Mouse (Mus musculus): Measurements from ENCODE around the gene Mypop. TPM values are rescaled to one million over a fixed set of nuclear protein-coding genes. Genes with fewer than 3 reads are reported as not detected.

The Mypop gene
- total RNA-seq, 2 experiments from 2014 or later = 6.3 to 6.7 TPM

- intact Hi-C loops (cut with DNase I) = no loop called here
- H3K27ac ChIP-seq = no peak overlapping the region
- no peak for DNase-seq
- TF ChIP-seq CTCF (IDR thresholded peaks at IDR 0.05) = no peak
- H3K4me3 ChIP-seq = no peak overlapping the region
These were observed 19.5 kb downstream of the Mypop start for GRCm38 (mm10) chr7:19010581-19010980.

- peak; percentile 68 for DNase-seq
- H3K4me3 ChIP-seq = peak overlapping the region; percentile 74
- TF ChIP-seq CTCF (IDR thresholded peaks at IDR 0.05) = no peak
- H3K27ac ChIP-seq = peak overlapping the region; percentile 88
- intact Hi-C loops (cut with DNase I) = no loop called here
These were observed 21.1 kb downstream of the Mypop start for GRCm38 (mm10) chr7:19012025-19012621.

GRCm38 (mm10) chr7:19012882-19013281, 21.8 kb downstream of the Mypop start:
- Histone ChIP-seq H3K4me3 (no peak overlapping the region), H3K27ac (no peak overlapping the region)
- no peak for DNase-seq
- intact Hi-C loops (cut with DNase I) = no loop called here
- no peak for TF ChIP-seq CTCF (IDR thresholded peaks at IDR 0.05)

GRCm38 (mm10) chr7:19014452-19014851, 23.4 kb downstream of the Mypop start:
- Histone ChIP-seq H3K27ac (no peak overlapping the region), H3K4me3 (no peak overlapping the region)
- TF ChIP-seq CTCF (IDR thresholded peaks at IDR 0.05) = no peak
- no peak for DNase-seq
- intact Hi-C loops (cut with DNase I) = no loop called here

GRCm38 (mm10) chr7:19016042-19016441, 25.0 kb downstream of the Mypop start:
- no peak for TF ChIP-seq CTCF (IDR thresholded peaks at IDR 0.05)
- intact Hi-C loops (cut with DNase I) = no loop called here
- Histone ChIP-seq H3K4me3 (no peak overlapping the region), H3K27ac (no peak overlapping the region)
- no peak for DNase-seq

GRCm38 (mm10) chr7:19017909-19018308, 26.9 kb downstream of the Mypop start:
- no peak for DNase-seq
- Histone ChIP-seq H3K4me3 (no peak overlapping the region), H3K27ac (no peak overlapping the region)
- TF ChIP-seq CTCF (IDR thresholded peaks at IDR 0.05) = no peak
- intact Hi-C loops (cut with DNase I) = no loop called here

GRCm38 (mm10) chr7:19021048-19021447, 30.0 kb downstream of the Mypop start:
- TF ChIP-seq CTCF (IDR thresholded peaks at IDR 0.05) = no peak
- no peak overlapping the region for H3K4me3 ChIP-seq
- no peak for DNase-seq
- intact Hi-C loops (cut with DNase I) = no loop called here
- H3K27ac ChIP-seq = no peak overlapping the region

- intact Hi-C loops (cut with DNase I) = loop anchor here (2.0 kb wide), 2 partner anchors 16 to 126 kb away; no protein-coding TSS in a partner anchor
- Histone ChIP-seq H3K4me3 (no peak overlapping the region), H3K27ac (no peak overlapping the region)
- no peak for DNase-seq
- no peak for TF ChIP-seq CTCF (IDR thresholded peaks at IDR 0.05)
These were observed 31.3 kb downstream of the Mypop start for GRCm38 (mm10) chr7:19022189-19022958.

GRCm38 (mm10) chr7:19023357-19023814, 32.3 kb downstream of the Mypop start, which contains the start of gene Foxa3:
TSS of gene Foxa3 (minus strand) at chr7:19023538.
- intact Hi-C loops (cut with DNase I) = loop anchor here (2.0 kb wide), 2 partner anchors 17 to 127 kb away; no protein-coding TSS in a partner anchor
- peak; percentile 69 for TF ChIP-seq CTCF (IDR thresholded peaks at IDR 0.05)
- Histone ChIP-seq H3K27ac (peak within 1 kb of the TSS; percentile 89), H3K4me3 (peak within 1 kb of the TSS; percentile 84)
- peak; percentile 81 for DNase-seq

GRCm38 (mm10) chr7:19024096-19024506, 33.1 kb downstream of the Mypop start, which contains the start of gene Sympk:
TSS of gene Sympk (plus strand) at chr7:19024377.
- TF ChIP-seq CTCF (IDR thresholded peaks at IDR 0.05) = no peak
- DNase-seq = peak; percentile 98

GRCm38 (mm10) chr7:19024581-19025255, 33.7 kb downstream of the Mypop start:
- peak overlapping the region; percentile 89 for H3K27ac ChIP-seq
- no peak for TF ChIP-seq CTCF (IDR thresholded peaks at IDR 0.05)
- intact Hi-C loops (cut with DNase I) = no loop called here
- DNase-seq = peak; percentile 61
- H3K4me3 ChIP-seq = peak overlapping the region; percentile 84

More at GRCm38 (mm10) chr7:19024096-19024506, 33.1 kb downstream of the Mypop start, which contains the start of gene Sympk:
- intact Hi-C loops (cut with DNase I) = no loop called here
- Histone ChIP-seq H3K27ac (peak within 1 kb of the TSS; percentile 89), H3K4me3 (peak within 1 kb of the TSS; percentile 84)

- no peak for DNase-seq
- intact Hi-C loops (cut with DNase I) = no loop called here
- no peak for TF ChIP-seq CTCF (IDR thresholded peaks at IDR 0.05)
These were observed 37.0 kb downstream of the Mypop start for GRCm38 (mm10) chr7:19028067-19028466.

More at GRCm38 (mm10) chr7:19028067-19028466, 37.0 kb downstream of the Mypop start:
- no peak overlapping the region for H3K27ac ChIP-seq
- no peak overlapping the region for H3K4me3 ChIP-seq
